Mouse (Mus musculus) hindbrain, embryonic 11.5 days (tissue): ENCODE data around the gene Cluap1. TPM values are rescaled to one million over a fixed set of nuclear protein-coding genes. Genes with fewer than 3 reads are reported as not detected.
"Not testable (repeated sequence)": the region's sequence is repeated elsewhere in the genome, so short reads cannot be mapped to it uniquely, and the experiment has no call there.

Source experiments
- ATAC-seq: fragments of 200-750 bp; cut with Nextera tagmentation; 2 replicates; pipeline ENCODE4 v1.8.0; 2017; ENCODE audit warnings: mild to moderate bottlenecking, moderate TSS enrichment, moderate library complexity; ENCODE audit not compliant: low FRiP score
- DNase-seq: peaks from one replicate; pipeline ENCODE4 v3.0.0-alpha.2; 2015; ENCODE audit warnings: low spot score
- H3K27ac ChIP-seq: fragments of 300-500 bp; sonication (generic); 2 replicates; pipeline ENCODE4 v1.5.1; 2014; ENCODE audit warnings: mild to moderate bottlenecking, low read depth, low read length
- H3K27me3 ChIP-seq: fragments of 300-500 bp; sonication (generic); 2 replicates; pipeline ENCODE4 v1.6.1; 2014; ENCODE audit warnings: mild to moderate bottlenecking, low read length, moderate library complexity, mixed read lengths; ENCODE audit not compliant: control insufficient read depth, insufficient read depth
- H3K36me3 ChIP-seq: fragments of 300-500 bp; sonication (generic); 2 replicates; pipeline ENCODE4 v1.6.1; 2014; ENCODE audit warnings: mild to moderate bottlenecking, low read length, moderate library complexity, mixed read lengths; ENCODE audit not compliant: control insufficient read depth, insufficient read depth
- H3K4me1 ChIP-seq: fragments of 300-500 bp; sonication (generic); replicated peaks from 2 replicates; pipeline ENCODE4 v1.6.1; 2014; ENCODE audit warnings: low read length, mixed read lengths; ENCODE audit not compliant: control insufficient read depth, insufficient read depth
- H3K4me2 ChIP-seq: fragments of 300-500 bp; sonication (generic); replicated peaks from 2 replicates; pipeline ENCODE4 v1.6.1; 2014; ENCODE audit warnings: mild to moderate bottlenecking, low read depth, low read length
- H3K4me3 ChIP-seq: fragments of 300-500 bp; sonication (generic); 2 replicates; pipeline ENCODE4 v1.5.1; 2014; ENCODE audit warnings: low read depth, low read length
- H3K9ac ChIP-seq: fragments of 300-500 bp; sonication (generic); 2 replicates; pipeline ENCODE4 v1.6.1; 2014; ENCODE audit warnings: low read depth, low read length
- H3K9me3 ChIP-seq: fragments of 300-500 bp; sonication (generic); 2 replicates; pipeline ENCODE4 v1.6.1; 2016; ENCODE audit warnings: low read length; ENCODE audit not compliant: control insufficient read depth
- WGBS: fragments of 180-500 bp; shearing (Covaris S2); extraction: QIAGEN DNeasy Blood & Tissue Kit; methylation state at CpG from one replicate; pipeline ENCODE4 v1.1.7; 2014; 5-methylcytosine and 5-hydroxymethylcytosine counted together
- polyA plus RNA-seq: library from polyadenylated mRNA; unstranded; fragments of >200 nt; fragmentation: Nextera tagmentation; extraction: Ambion mirVana; gene quantifications from 2 replicates; pipeline ENCODE4 v1.2.1, GENCODE M21; 2014

Gene Cluap1
- polyA plus RNA-seq, 1 experiment from 2014 or later = 25.5 TPM

DNA sequence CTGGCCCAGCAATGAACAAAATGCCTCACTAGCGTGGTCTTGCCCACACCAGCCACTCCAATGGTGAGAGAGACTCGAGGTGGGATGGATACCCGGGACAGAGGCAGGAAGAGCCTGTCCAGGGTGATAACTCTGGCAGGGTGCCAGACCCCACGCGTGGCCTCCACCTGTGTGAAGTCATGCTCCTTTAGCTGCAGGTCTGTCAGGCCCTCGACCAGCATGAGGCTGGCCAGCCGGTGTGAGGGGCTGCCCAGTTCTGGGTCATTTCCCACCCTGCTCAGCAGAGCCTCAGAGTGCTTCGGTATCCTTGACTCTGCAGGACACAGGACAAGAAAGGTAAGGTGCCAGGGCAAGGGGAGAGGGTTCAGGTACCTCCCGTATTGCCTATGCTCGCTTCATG, 56.4 kb downstream of the Cluap1 start:
- no peak overlapping the region for H3K4me2 ChIP-seq
- no peaks in the 10 kb centered on the region for H3K27me3 ChIP-seq
- H3K4me1 ChIP-seq = no peaks in the 10 kb centered on the region
- ATAC-seq = no peak
- WGBS = 83% methylated on average over 10 of the region's 10 CpGs
- DNase-seq = no peak
- no peak overlapping the region for H3K9ac ChIP-seq
- H3K4me3 ChIP-seq = no peak overlapping the region
- no peaks in the 10 kb centered on the region for H3K36me3 ChIP-seq
- no peak overlapping the region for H3K27ac ChIP-seq
- H3K9me3 ChIP-seq = no peaks in the 10 kb centered on the region

DNA sequence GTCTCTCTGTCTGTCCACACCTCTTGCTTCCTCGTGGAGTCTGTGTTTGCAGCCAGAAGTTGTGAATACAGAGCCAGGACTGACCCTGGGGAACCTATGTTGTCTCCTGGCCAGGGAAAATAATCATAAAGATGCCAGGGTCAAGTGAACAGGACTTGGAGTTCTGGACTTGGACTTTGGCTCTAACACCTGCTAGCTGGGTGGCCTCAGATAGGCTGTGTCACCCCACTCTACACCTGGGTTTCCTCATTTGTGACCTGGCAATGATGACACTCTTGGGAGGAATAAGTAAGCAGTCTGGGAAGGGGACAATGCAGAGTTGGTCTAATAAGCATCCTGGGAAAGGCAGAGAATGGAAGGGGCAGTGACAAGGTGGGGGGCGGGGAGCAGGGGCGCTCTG, 56.9 kb downstream of the Cluap1 start:
- H3K4me3 ChIP-seq = no peak overlapping the region
- 79% methylated on average over 3 of the region's 3 CpGs for WGBS
- no peaks in the 10 kb centered on the region for H3K27me3 ChIP-seq
- no peak for DNase-seq
- H3K9ac ChIP-seq = no peak overlapping the region
- ATAC-seq = no peak
- H3K4me2 ChIP-seq = no peak overlapping the region
- H3K36me3 ChIP-seq = no peaks in the 10 kb centered on the region
- H3K27ac ChIP-seq = no peak overlapping the region
- H3K4me1 ChIP-seq = no peaks in the 10 kb centered on the region
- H3K9me3 ChIP-seq = no peaks in the 10 kb centered on the region

DNA sequence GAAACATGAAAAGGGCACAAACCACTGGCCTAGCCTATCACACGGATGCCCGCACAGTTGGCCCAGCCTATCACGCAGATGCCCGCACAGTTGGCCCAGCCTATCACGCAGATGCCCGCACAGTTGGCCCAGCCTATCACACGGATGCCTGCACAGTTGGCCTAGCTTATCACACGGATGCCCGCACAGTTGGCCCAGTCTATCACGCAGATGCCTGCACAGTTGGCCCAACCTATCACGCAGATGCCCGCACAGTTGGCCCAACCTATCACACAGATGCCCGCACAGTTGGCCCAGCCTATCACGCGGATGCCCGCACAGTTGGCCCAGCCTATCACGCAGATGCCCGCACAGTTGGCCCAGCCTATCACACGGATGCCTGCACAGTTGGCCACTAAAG, 65.9 kb downstream of the Cluap1 start:
- H3K27me3 ChIP-seq, H3K4me1 ChIP-seq, ATAC-seq, H3K36me3 ChIP-seq, H3K27ac ChIP-seq, DNase-seq, H3K4me2 ChIP-seq, H3K4me3 ChIP-seq, H3K9me3 ChIP-seq, H3K9ac ChIP-seq: not testable (repeated sequence)
- 92% methylated on average over 19 of the region's 19 CpGs for WGBS

- WGBS = 86% methylated on average over 7 of the region's 7 CpGs
- DNase-seq = no peak
Measured at GRCm38 (mm10) chr16:3975658-3976057, 67.1 kb downstream of the Cluap1 start.

DNA sequence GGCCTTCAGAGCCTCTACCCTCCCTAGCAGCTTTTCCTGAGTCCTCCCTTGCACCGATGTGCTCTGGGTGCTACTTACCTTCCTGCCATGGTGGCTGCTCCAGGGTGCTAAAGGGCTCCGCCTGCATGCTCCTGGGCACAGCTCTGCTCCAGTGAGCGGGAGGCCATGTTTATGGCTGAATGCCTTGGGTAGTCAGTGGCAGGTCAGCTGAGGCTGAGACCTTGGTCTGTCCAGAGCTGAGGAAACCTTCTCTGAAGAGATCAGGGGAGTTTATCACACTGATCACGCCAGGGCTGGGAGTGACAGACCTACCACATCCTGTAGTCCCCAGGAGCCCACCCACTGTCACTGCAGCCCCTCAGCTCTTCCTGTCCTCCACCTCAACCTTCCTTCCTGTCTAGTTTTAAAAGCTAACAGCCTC, 67.7 kb downstream of the Cluap1 start, which contains the start of gene Nlrc3:
TSS of gene Nlrc3 (minus strand) at position 382 of the 421 bp plus-strand sequence.
- Histone ChIP-seq H3K27me3 (no peaks in the 10 kb centered on the region), H3K27ac (no peak within 1 kb of the TSS), H3K9ac (no peak within 1 kb of the TSS), H3K4me3 (no peak within 1 kb of the TSS), H3K9me3 (no peaks in the 10 kb centered on the region), H3K4me2 (no peak within 1 kb of the TSS), H3K4me1 (no peaks in the 10 kb centered on the region), H3K36me3 (peaks cover 7% of the 10 kb centered on the region; the same call in 1 of the 2 replicates)
- 72% methylated on average over 4 of the region's 4 CpGs for WGBS
- ATAC-seq (no peak), DNase-seq (no peak)

More at GRCm38 (mm10) chr16:3975658-3976057, 67.1 kb downstream of the Cluap1 start:
- Histone ChIP-seq H3K27me3 (no peaks in the 10 kb centered on the region), H3K4me3 (no peak overlapping the region), H3K9me3 (no peaks in the 10 kb centered on the region), H3K27ac (no peak overlapping the region), H3K9ac (no peak overlapping the region), H3K4me1 (no peaks in the 10 kb centered on the region), H3K36me3 (peaks cover 7% of the 10 kb centered on the region; the same call in 1 of the 2 replicates), H3K4me2 (no peak overlapping the region)
- ATAC-seq = no peak

- Histone ChIP-seq H3K9me3 (no peaks in the 10 kb centered on the region), H3K4me2 (no peak overlapping the region), H3K4me1 (no peaks in the 10 kb centered on the region), H3K27me3 (no peaks in the 10 kb centered on the region), H3K36me3 (peaks cover 7% of the 10 kb centered on the region; the same call in 1 of the 2 replicates), H3K9ac (no peak overlapping the region), H3K4me3 (no peak overlapping the region), H3K27ac (no peak overlapping the region)
- whole genome bisulfite sequencing = 48% methylated on average over 3 of the region's 3 CpGs
- DNase-seq (no peak), ATAC-seq (no peak)
Measured at GRCm38 (mm10) chr16:3976712-3977111, 68.1 kb downstream of the Cluap1 start.

GRCm38 (mm10) chr16:3982173-3982572, 73.6 kb downstream of the Cluap1 start:
- DNase-seq (no peak), ATAC-seq (no peak)
- Histone ChIP-seq H3K9ac (no peak overlapping the region), H3K4me2 (no peak overlapping the region), H3K9me3 (no peaks in the 10 kb centered on the region), H3K27ac (no peak overlapping the region), H3K27me3 (no peaks in the 10 kb centered on the region), H3K4me1 (no peaks in the 10 kb centered on the region), H3K36me3 (peaks cover 24% of the 10 kb centered on the region), H3K4me3 (no peak overlapping the region)
- 91% methylated on average over 4 of the region's 4 CpGs for WGBS

DNA sequence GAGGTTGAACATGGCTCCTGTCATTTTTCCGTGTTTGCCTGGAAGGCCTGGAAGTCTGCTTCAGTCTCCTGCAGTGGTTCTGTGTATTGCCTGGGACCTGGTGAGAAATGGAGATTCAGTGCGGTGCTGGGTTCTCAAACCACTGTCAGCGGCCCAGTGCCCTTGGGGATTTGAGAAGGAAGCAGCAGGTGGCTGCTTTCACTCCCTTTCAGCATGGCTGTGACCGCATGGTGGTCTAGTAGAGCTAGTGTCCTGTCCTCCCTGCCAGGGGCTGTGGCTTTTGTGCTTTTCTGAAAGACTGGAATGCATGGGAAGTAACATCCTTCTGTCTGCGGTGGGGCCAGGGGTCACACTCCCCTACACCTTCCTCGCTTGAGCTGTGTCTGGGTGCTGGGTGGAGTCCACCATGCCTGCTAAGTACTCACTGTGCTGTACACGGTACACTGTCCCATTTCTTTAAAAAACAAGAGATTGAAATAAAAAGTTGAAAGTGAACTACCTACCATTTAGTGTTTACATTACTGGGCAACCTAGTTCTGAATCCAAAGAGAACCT, 74.6 kb downstream of the Cluap1 start:
- H3K9me3 ChIP-seq = no peaks in the 10 kb centered on the region
- no peaks in the 10 kb centered on the region for H3K27me3 ChIP-seq
- ATAC-seq (no peak), DNase-seq (no peak)
- 53% methylated on average over 7 of the region's 7 CpGs for WGBS
- peaks cover 28% of the 10 kb centered on the region for H3K36me3 ChIP-seq
- H3K4me2 ChIP-seq = no peak overlapping the region
- H3K27ac ChIP-seq = no peak overlapping the region
- no peak overlapping the region for H3K9ac ChIP-seq
- H3K4me1 ChIP-seq = no peaks in the 10 kb centered on the region
- H3K4me3 ChIP-seq = no peak overlapping the region

DNA sequence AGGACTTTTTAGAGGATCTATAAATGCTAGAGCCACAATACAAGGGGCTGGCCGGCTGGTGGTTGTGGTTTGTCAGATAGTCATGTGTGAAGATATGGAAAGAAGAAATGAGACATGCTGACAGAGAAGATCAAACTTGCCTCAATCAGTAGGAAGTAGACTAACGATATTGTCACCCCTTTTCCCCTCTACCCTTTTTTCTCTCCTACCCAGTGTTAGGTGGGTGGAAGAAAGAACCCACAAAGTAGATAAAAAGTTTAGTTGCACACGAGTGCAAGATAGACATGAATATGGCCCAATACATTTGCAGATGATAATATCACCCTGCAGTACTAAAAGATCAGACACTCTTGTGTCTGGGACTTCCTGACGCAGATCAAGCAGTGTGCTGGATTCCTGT, 79.8 kb downstream of the Cluap1 start:
- H3K36me3 ChIP-seq = peaks cover 32% of the 10 kb centered on the region
- no peak overlapping the region for H3K4me3 ChIP-seq
- DNase-seq (no peak), ATAC-seq (no peak)
- H3K4me2 ChIP-seq = no peak overlapping the region
- no peak overlapping the region for H3K27ac ChIP-seq
- no peaks in the 10 kb centered on the region for H3K27me3 ChIP-seq
- H3K9me3 ChIP-seq = no peaks in the 10 kb centered on the region
- H3K9ac ChIP-seq = no peak overlapping the region
- WGBS = 94% methylated on average over 4 of the region's 4 CpGs
- H3K4me1 ChIP-seq = no peaks in the 10 kb centered on the region
